Mouse (Mus musculus) kidney, embryonic 15.5 days (tissue): ENCODE results near the gene Fbxo40. TPM values are rescaled to one million over a fixed set of nuclear protein-coding genes. Genes with fewer than 3 reads are reported as not detected.

Source experiments
- polyA plus RNA-seq: library from polyadenylated mRNA; unstranded; fragments of >200 nt; fragmentation: Nextera tagmentation; extraction: Ambion mirVana; gene quantifications from 2 replicates; pipeline ENCODE4 v1.2.1, GENCODE M21; 2015

Gene Fbxo40
- polyA plus RNA-seq, 1 experiment from 2014 or later, result 1.4 TPM

Other genes with a start within 250 kb of the Fbxo40 start
- 18.0 and 18.9 TPM in 2 replicates for gene Slc15a2, start 205.5 kb downstream of the Fbxo40 start, polyA plus RNA-seq
- 33.3 and 40.9 TPM in 2 replicates for gene Iqcb1, start 162.1 kb downstream of the Fbxo40 start, polyA plus RNA-seq
- 8.5 and 8.6 TPM in 2 replicates for gene Eaf2, start 115.5 kb downstream of the Fbxo40 start, polyA plus RNA-seq
- gene Golgb1, start 115.3 kb downstream of the Fbxo40 start, polyA plus RNA-seq, result 104 and 111 TPM in 2 replicates
- gene Hcls1, start 55.5 kb downstream of the Fbxo40 start, polyA plus RNA-seq, result 5.5 and 6.1 TPM in 2 replicates
- gene Polq, start 21.3 kb upstream of the Fbxo40 start, polyA plus RNA-seq, result 8.3 and 9.0 TPM in 2 replicates